In genomic region chr1:91459059-91459809, GRCm38 (mm10) we compare ENCODE assay signal across 1 mouse cellular context.
A peak's percentile ranks its signal among the peaks of the same experiment; 100 is the strongest.
TF ChIP-seq lines count a peak whose summit lies in the region.

Per2 (minus strand) TSS chr1:91459324.

TF ChIP-seq in MEL, 35 proteins besides CTCF, POLR2A, EP300 and RAD21 (continued from another document):
- TF ChIP-seq USF1 (IDR thresholded peaks at IDR 0.05; ENCODE audit: low read depth, low read length) = peak; percentile 48
- TF ChIP-seq GATA1 (IDR thresholded peaks at IDR 0.05; ENCODE audit: low read depth, low read length) = no peak
- no peak for TF ChIP-seq ZC3H11A (IDR thresholded peaks at IDR 0.05; ENCODE audit: low read depth, low read length)
- peak; percentile 42; the same call in 1 of the 2 replicates for TF ChIP-seq NRF1 (IDR thresholded peaks at IDR 0.05; ENCODE audit: insufficient read depth, low read depth, low read length, poor library complexity, severe bottlenecking)
- TF ChIP-seq POLR2AphosphoS2 (IDR thresholded peaks at IDR 0.05; ENCODE audit: low read length) = no peak
- TF ChIP-seq MXI1 (IDR thresholded peaks at IDR 0.05; ENCODE audit: low read depth, low read length) = peak; percentile 92
